Mouse (Mus musculus) kidney, embryonic 15.5 days (tissue): ENCODE measurements around the gene Ndufa13. TPM values are rescaled to one million over a fixed set of nuclear protein-coding genes. Genes with fewer than 3 reads are reported as not detected.

Experiments used
- ATAC-seq: fragments of 200-750 bp; cut with Nextera tagmentation; replicated peaks from 2 replicates; pipeline ENCODE4 v1.8.0; 2017; ENCODE audit warnings: moderate TSS enrichment; ENCODE audit not compliant: low FRiP score
- H3K27ac ChIP-seq: fragments of 300-500 bp; sonication (generic); 2 replicates; pipeline ENCODE4 v1.5.1; 2015; ENCODE audit warnings: mild to moderate bottlenecking, inconsistent platforms
- H3K27me3 ChIP-seq: fragments of 300-500 bp; sonication (generic); 2 replicates; pipeline ENCODE4 v1.6.1; 2015; ENCODE audit warnings: inconsistent platforms
- H3K36me3 ChIP-seq: fragments of 300-500 bp; sonication (generic); 2 replicates; pipeline ENCODE4 v1.6.1; 2015; ENCODE audit warnings: inconsistent platforms
- H3K4me1 ChIP-seq: fragments of 300-500 bp; sonication (generic); 2 replicates; pipeline ENCODE4 v1.6.1; 2015; ENCODE audit warnings: inconsistent platforms
- H3K4me2 ChIP-seq: fragments of 300-500 bp; sonication (generic); 2 replicates; pipeline ENCODE4 v1.6.1; 2015; ENCODE audit warnings: moderate library complexity, mild to moderate bottlenecking, inconsistent platforms
- H3K4me3 ChIP-seq: fragments of 300-500 bp; sonication (generic); replicated peaks from 2 replicates; pipeline ENCODE4 v1.5.1; 2015; ENCODE audit warnings: mild to moderate bottlenecking, inconsistent platforms
- H3K9ac ChIP-seq: fragments of 300-500 bp; sonication (generic); 2 replicates; pipeline ENCODE4 v1.6.1; 2015; ENCODE audit warnings: mild to moderate bottlenecking, inconsistent platforms
- H3K9me3 ChIP-seq: fragments of 300-500 bp; sonication (generic); replicated peaks from 2 replicates; pipeline ENCODE4 v1.6.1; 2016; ENCODE audit warnings: inconsistent platforms
- WGBS: fragments of 180-500 bp; shearing (Covaris S2); methylation state at CpG from one replicate; pipeline ENCODE4 v1.1.7; 2015; ENCODE audit warnings: mixed read lengths; 5-methylcytosine and 5-hydroxymethylcytosine counted together
- polyA plus RNA-seq: library from polyadenylated mRNA; unstranded; fragments of >200 nt; fragmentation: Nextera tagmentation; extraction: Ambion mirVana; gene quantifications from 2 replicates; pipeline ENCODE4 v1.2.1, GENCODE M21; 2015

Gene Ndufa13
- polyA plus RNA-seq, 1 experiment from 2014 or later = 205 TPM

- Histone ChIP-seq H3K9ac (no peak overlapping the region), H3K4me1 (no peaks in the 10 kb centered on the region; the same call in 1 of the 2 replicates), H3K36me3 (peaks cover 18% of the 10 kb centered on the region), H3K4me3 (no peak overlapping the region), H3K4me2 (no peak overlapping the region), H3K9me3 (no peaks in the 10 kb centered on the region), H3K27ac (no peak overlapping the region), H3K27me3 (no peaks in the 10 kb centered on the region)
- ATAC-seq = no peak
These were observed 24.5 kb upstream of the Ndufa13 start for GRCm38 (mm10) chr8:69926901-69927300.

GRCm38 (mm10) chr8:69923986-69924385 is 21.6 kb upstream of the Ndufa13 start:
- H3K4me2 ChIP-seq = no peak overlapping the region
- H3K27me3 ChIP-seq = no peaks in the 10 kb centered on the region
- 89% methylated on average over 1 of the region's 1 CpGs for WGBS
- H3K27ac ChIP-seq = no peak overlapping the region
- no peaks in the 10 kb centered on the region for H3K9me3 ChIP-seq
- H3K4me3 ChIP-seq = no peak overlapping the region
- peaks cover 24% of the 10 kb centered on the region for H3K4me1 ChIP-seq
- H3K9ac ChIP-seq = no peak overlapping the region
- peaks cover 18% of the 10 kb centered on the region for H3K36me3 ChIP-seq
- ATAC-seq = no peak

GRCm38 (mm10) chr8:69921141-69921540 is 18.8 kb upstream of the Ndufa13 start:
- Histone ChIP-seq H3K27me3 (no peaks in the 10 kb centered on the region), H3K27ac (peak overlapping the region; percentile 79), H3K4me1 (peaks cover 24% of the 10 kb centered on the region), H3K9ac (no peak overlapping the region), H3K36me3 (peaks cover 26% of the 10 kb centered on the region), H3K4me3 (no peak overlapping the region), H3K9me3 (no peaks in the 10 kb centered on the region), H3K4me2 (no peak overlapping the region)
- no peak for ATAC-seq
- WGBS = 92% methylated on average over 2 of the region's 2 CpGs

- Histone ChIP-seq H3K27me3 (no peaks in the 10 kb centered on the region), H3K4me1 (peaks cover 24% of the 10 kb centered on the region), H3K36me3 (peaks cover 33% of the 10 kb centered on the region), H3K27ac (peak overlapping the region; percentile 79), H3K9me3 (no peaks in the 10 kb centered on the region), H3K9ac (no peak overlapping the region), H3K4me2 (0 out of 2 replicates have a peak overlapping the region, but pooled peaks have one; percentile 24), H3K4me3 (no peak overlapping the region)
- peak; percentile 71 for ATAC-seq
- WGBS = 39% methylated on average over 11 of the region's 11 CpGs
These were observed 17.7 kb upstream of the Ndufa13 start for GRCm38 (mm10) chr8:69919876-69920662.

- Histone ChIP-seq H3K4me1 (peaks cover 24% of the 10 kb centered on the region), H3K27ac (peak overlapping the region; percentile 79), H3K4me2 (no peak overlapping the region), H3K36me3 (peaks cover 44% of the 10 kb centered on the region), H3K9me3 (no peaks in the 10 kb centered on the region), H3K27me3 (no peaks in the 10 kb centered on the region), H3K4me3 (no peak overlapping the region), H3K9ac (no peak overlapping the region)
- ATAC-seq = peak; percentile 57
- WGBS = 63% methylated on average over 1 of the region's 1 CpGs
These were observed 16.7 kb upstream of the Ndufa13 start for GRCm38 (mm10) chr8:69919010-69919409.

- ATAC-seq = no peak
- no peak overlapping the region for H3K4me3 ChIP-seq
- H3K9me3 ChIP-seq = no peaks in the 10 kb centered on the region
- H3K36me3 ChIP-seq = peaks cover 49% of the 10 kb centered on the region
- H3K4me1 ChIP-seq = peaks cover 24% of the 10 kb centered on the region
- H3K9ac ChIP-seq = no peak overlapping the region
- H3K27me3 ChIP-seq = no peaks in the 10 kb centered on the region
- H3K27ac ChIP-seq = no peak overlapping the region
- no peak overlapping the region for H3K4me2 ChIP-seq
These were observed 16.1 kb upstream of the Ndufa13 start for GRCm38 (mm10) chr8:69918506-69918905.

GRCm38 (mm10) chr8:69915748-69916147 is 13.4 kb upstream of the Ndufa13 start:
- WGBS = 62% methylated on average over 5 of the region's 5 CpGs
- no peak for ATAC-seq

GRCm38 (mm10) chr8:69914526-69914925 is 12.2 kb upstream of the Ndufa13 start:
- H3K4me2 ChIP-seq = no peak overlapping the region
- 0 out of 2 replicates have a peak, but pooled peaks cover 5% of the 10 kb centered on the region for H3K4me1 ChIP-seq
- no peaks in the 10 kb centered on the region for H3K9me3 ChIP-seq
- no peak overlapping the region for H3K27ac ChIP-seq
- no peaks in the 10 kb centered on the region for H3K27me3 ChIP-seq
- peaks cover 89% of the 10 kb centered on the region for H3K36me3 ChIP-seq
- H3K4me3 ChIP-seq = no peak overlapping the region
- 89% methylated on average over 4 of the region's 4 CpGs for WGBS
- H3K9ac ChIP-seq = no peak overlapping the region
- ATAC-seq = no peak

More at GRCm38 (mm10) chr8:69915748-69916147, 13.4 kb upstream of the Ndufa13 start:
- peaks cover 77% of the 10 kb centered on the region for H3K36me3 ChIP-seq
- H3K4me3 ChIP-seq = no peak overlapping the region
- no peaks in the 10 kb centered on the region for H3K9me3 ChIP-seq
- H3K27ac ChIP-seq = peak overlapping the region; percentile 18; the same call in 1 of the 2 replicates
- H3K27me3 ChIP-seq = no peaks in the 10 kb centered on the region
- H3K4me2 ChIP-seq = no peak overlapping the region
- peaks cover 15% of the 10 kb centered on the region for H3K4me1 ChIP-seq
- H3K9ac ChIP-seq = no peak overlapping the region

- no peak for ATAC-seq
- 85% methylated on average over 12 of the region's 12 CpGs for WGBS
- H3K27me3 ChIP-seq = no peaks in the 10 kb centered on the region
- H3K9ac ChIP-seq = no peak overlapping the region
- H3K36me3 ChIP-seq = peaks cover 100% of the 10 kb centered on the region
- no peaks in the 10 kb centered on the region for H3K4me1 ChIP-seq
- H3K9me3 ChIP-seq = no peaks in the 10 kb centered on the region
- no peak overlapping the region for H3K4me3 ChIP-seq
- H3K4me2 ChIP-seq = no peak overlapping the region
- no peak overlapping the region for H3K27ac ChIP-seq
These were observed 10.2 kb upstream of the Ndufa13 start for GRCm38 (mm10) chr8:69912478-69913074.

GRCm38 (mm10) chr8:69911917-69912316 is 9.6 kb upstream of the Ndufa13 start:
- Histone ChIP-seq H3K4me2 (no peak overlapping the region), H3K27me3 (no peaks in the 10 kb centered on the region), H3K4me1 (no peaks in the 10 kb centered on the region), H3K36me3 (peaks cover 100% of the 10 kb centered on the region), H3K9me3 (no peaks in the 10 kb centered on the region), H3K4me3 (no peak overlapping the region), H3K9ac (no peak overlapping the region), H3K27ac (no peak overlapping the region)
- no peak for ATAC-seq
- WGBS = 92% methylated on average over 13 of the region's 13 CpGs

GRCm38 (mm10) chr8:69907106-69907505 is 4.7 kb upstream of the Ndufa13 start:
- Histone ChIP-seq H3K27ac (no peak overlapping the region), H3K9me3 (no peaks in the 10 kb centered on the region), H3K4me2 (no peak overlapping the region), H3K4me1 (peaks cover 18% of the 10 kb centered on the region), H3K36me3 (peaks cover 52% of the 10 kb centered on the region), H3K4me3 (no peak overlapping the region), H3K9ac (no peak overlapping the region), H3K27me3 (no peaks in the 10 kb centered on the region)
- 90% methylated on average over 2 of the region's 2 CpGs for WGBS
- ATAC-seq = no peak

GRCm38 (mm10) chr8:69906260-69906659 is 3.9 kb upstream of the Ndufa13 start:
- no peak overlapping the region for H3K4me2 ChIP-seq
- 84% methylated on average over 2 of the region's 2 CpGs for WGBS
- no peak overlapping the region for H3K9ac ChIP-seq

More at GRCm38 (mm10) chr8:69906260-69906659, 3.9 kb upstream of the Ndufa13 start:
- no peak for ATAC-seq
- Histone ChIP-seq H3K4me1 (peaks cover 24% of the 10 kb centered on the region), H3K4me3 (no peak overlapping the region), H3K36me3 (peaks cover 44% of the 10 kb centered on the region), H3K27me3 (no peaks in the 10 kb centered on the region), H3K9me3 (no peaks in the 10 kb centered on the region), H3K27ac (no peak overlapping the region)
